Mouse (Mus musculus) midbrain, embryonic 16.5 days (tissue): Measurements from ENCODE around the gene Mecom. TPM values are rescaled to one million over a fixed set of nuclear protein-coding genes. Genes with fewer than 3 reads are reported as not detected.

Experiments
- ATAC-seq: fragments of 200-750 bp; cut with Nextera tagmentation; 2 replicates; pipeline ENCODE4 v1.8.0; 2017; ENCODE audit warnings: moderate TSS enrichment
- H3K27ac ChIP-seq: fragments of 300-500 bp; sonication (generic); 2 replicates; pipeline ENCODE4 v1.5.1; 2014; ENCODE audit warnings: mild to moderate bottlenecking, low read length, mixed read lengths
- H3K27me3 ChIP-seq: fragments of 300-500 bp; sonication (generic); 2 replicates; pipeline ENCODE4 v1.6.1; 2014; ENCODE audit warnings: low read depth, low read length, mixed read lengths; ENCODE audit not compliant: control insufficient read depth, insufficient read depth
- H3K36me3 ChIP-seq: fragments of 300-500 bp; sonication (generic); 2 replicates; pipeline ENCODE4 v1.6.1; 2014; ENCODE audit warnings: mild to moderate bottlenecking, low read length, moderate library complexity, mixed read lengths; ENCODE audit not compliant: control insufficient read depth, insufficient read depth
- H3K4me1 ChIP-seq: fragments of 300-500 bp; sonication (generic); 2 replicates; pipeline ENCODE4 v1.6.1; 2014; ENCODE audit warnings: mild to moderate bottlenecking, low read length, mixed read lengths; ENCODE audit not compliant: control insufficient read depth, insufficient read depth
- H3K4me2 ChIP-seq: fragments of 300-500 bp; sonication (generic); 2 replicates; pipeline ENCODE4 v1.6.1; 2014; ENCODE audit warnings: mild to moderate bottlenecking, low read length, mixed read lengths
- H3K4me3 ChIP-seq: fragments of 300-500 bp; sonication (generic); 2 replicates; pipeline ENCODE4 v1.5.1; 2014; ENCODE audit warnings: low read depth, mild to moderate bottlenecking, low read length, moderate library complexity, mixed read lengths
- H3K9ac ChIP-seq: fragments of 300-500 bp; sonication (generic); 2 replicates; pipeline ENCODE4 v1.6.1; 2014; ENCODE audit warnings: low read depth, low read length, mixed read lengths
- H3K9me3 ChIP-seq: fragments of 300-500 bp; sonication (generic); replicated peaks from 2 replicates; pipeline ENCODE4 v1.6.1; 2014; ENCODE audit warnings: mild to moderate bottlenecking, low read length, mixed read lengths; ENCODE audit not compliant: control insufficient read depth, poor library complexity, severe bottlenecking
- WGBS: fragments of 180-500 bp; shearing (Covaris S2); extraction: QIAGEN DNeasy Blood & Tissue Kit; methylation state at CpG from one replicate; pipeline ENCODE4 v1.1.7; 2014; 5-methylcytosine and 5-hydroxymethylcytosine counted together
- polyA plus RNA-seq: library from polyadenylated mRNA; unstranded; fragments of >200 nt; fragmentation: Nextera tagmentation; extraction: Ambion mirVana; gene quantifications from 2 replicates; pipeline ENCODE4 v1.2.1, GENCODE M21; 2015

Gene Mecom
- polyA plus RNA-seq, 1 experiment from 2014 or later, result 4.0 TPM

DNA sequence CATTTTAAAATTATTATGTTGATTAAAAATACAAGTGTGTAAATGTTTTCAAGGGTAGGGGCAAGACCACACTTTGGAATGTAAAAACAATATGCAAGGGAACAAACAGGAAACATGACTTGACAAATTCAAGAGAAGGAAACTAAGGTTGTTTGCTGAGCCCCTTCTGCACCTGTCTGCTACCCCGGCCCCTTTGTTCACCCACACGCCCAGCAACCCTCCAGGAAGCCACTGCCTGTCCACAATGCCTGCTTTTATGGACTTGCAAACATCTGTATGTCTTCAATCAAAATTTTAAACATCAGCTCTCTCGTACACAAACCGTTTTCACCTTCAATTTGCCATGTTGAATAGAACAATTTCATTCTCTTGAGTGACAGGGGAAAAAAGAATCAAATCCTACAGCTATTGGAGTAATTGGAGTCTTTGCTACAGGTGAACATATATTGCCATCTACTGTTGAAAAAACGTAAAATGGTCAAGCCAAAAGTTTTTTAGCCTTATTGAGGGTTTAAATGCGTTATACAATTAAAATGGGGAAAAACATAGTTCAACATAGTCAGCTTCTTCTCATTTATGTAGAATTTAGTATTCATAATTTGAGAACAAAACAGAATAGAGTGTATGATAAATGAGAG is 13.0 kb upstream of the Mecom start:
- no peaks in the 10 kb centered on the region for H3K9me3 ChIP-seq
- 55% methylated on average over 6 of the region's 6 CpGs for WGBS
- ATAC-seq, result no peak

DNA sequence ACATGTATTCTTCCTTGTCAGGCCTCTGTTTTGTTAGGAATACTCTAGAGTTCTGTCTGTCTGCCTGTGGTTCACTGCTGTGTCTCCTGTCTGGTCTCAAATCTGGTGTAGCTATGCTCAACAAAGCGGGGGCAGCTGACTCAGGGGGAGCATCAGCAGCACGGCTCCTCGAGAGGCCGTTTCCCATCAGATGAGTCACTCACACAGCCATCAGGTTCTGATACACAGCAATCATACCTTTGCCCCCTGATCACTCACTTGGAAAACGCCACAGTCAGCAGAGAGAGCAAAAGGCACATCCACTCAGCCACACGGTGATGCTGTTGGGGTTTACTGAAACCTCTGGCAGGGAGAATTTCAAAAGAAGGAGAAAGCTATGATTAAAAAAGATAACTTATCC is 5.9 kb upstream of the Mecom start:
- H3K36me3 ChIP-seq, result no peaks in the 10 kb centered on the region
- no peak overlapping the region for H3K4me3 ChIP-seq
- no peaks in the 10 kb centered on the region for H3K4me1 ChIP-seq
- no peaks in the 10 kb centered on the region for H3K27me3 ChIP-seq
- H3K27ac ChIP-seq, result no peak overlapping the region
- ATAC-seq, result no peak
- 53% methylated on average over 6 of the region's 6 CpGs for WGBS
- no peak overlapping the region for H3K4me2 ChIP-seq
- H3K9ac ChIP-seq, result no peak overlapping the region
- no peaks in the 10 kb centered on the region for H3K9me3 ChIP-seq

More for the DNA sequence above, 13.0 kb upstream of the Mecom start:
- Histone ChIP-seq H3K4me1 (no peaks in the 10 kb centered on the region), H3K36me3 (no peaks in the 10 kb centered on the region), H3K27me3 (no peaks in the 10 kb centered on the region), H3K27ac (no peak overlapping the region), H3K4me2 (no peak overlapping the region), H3K9ac (no peak overlapping the region), H3K4me3 (no peak overlapping the region)

DNA sequence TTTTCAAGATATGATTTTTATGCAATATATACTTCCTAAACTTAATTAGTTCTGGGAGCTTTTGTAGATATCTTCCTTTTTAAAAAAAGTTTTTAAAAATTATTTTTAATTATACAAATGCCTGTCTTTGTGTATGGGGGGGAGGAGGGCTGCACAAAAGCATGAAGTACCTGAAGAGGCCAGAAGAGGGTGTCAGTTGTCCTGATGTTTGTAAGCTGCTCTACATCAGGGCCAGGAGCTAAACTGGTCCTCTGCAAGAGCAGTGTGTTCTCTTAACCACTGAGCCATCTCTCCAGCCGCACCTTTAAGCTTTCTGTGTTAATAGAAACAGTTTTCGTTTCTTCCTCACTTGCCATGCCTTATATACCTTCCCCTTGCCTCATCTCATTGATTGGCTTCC is 2.4 kb upstream of the Mecom start:
- H3K9ac ChIP-seq, result no peak overlapping the region
- H3K4me1 ChIP-seq, result no peaks in the 10 kb centered on the region
- no peaks in the 10 kb centered on the region for H3K36me3 ChIP-seq
- H3K27me3 ChIP-seq, result no peaks in the 10 kb centered on the region
- no peak overlapping the region for H3K27ac ChIP-seq
- H3K4me3 ChIP-seq, result no peak overlapping the region
- H3K9me3 ChIP-seq, result no peaks in the 10 kb centered on the region
- no peak for ATAC-seq
- 60% methylated on average over 2 of the region's 2 CpGs for WGBS
- H3K4me2 ChIP-seq, result no peak overlapping the region

DNA sequence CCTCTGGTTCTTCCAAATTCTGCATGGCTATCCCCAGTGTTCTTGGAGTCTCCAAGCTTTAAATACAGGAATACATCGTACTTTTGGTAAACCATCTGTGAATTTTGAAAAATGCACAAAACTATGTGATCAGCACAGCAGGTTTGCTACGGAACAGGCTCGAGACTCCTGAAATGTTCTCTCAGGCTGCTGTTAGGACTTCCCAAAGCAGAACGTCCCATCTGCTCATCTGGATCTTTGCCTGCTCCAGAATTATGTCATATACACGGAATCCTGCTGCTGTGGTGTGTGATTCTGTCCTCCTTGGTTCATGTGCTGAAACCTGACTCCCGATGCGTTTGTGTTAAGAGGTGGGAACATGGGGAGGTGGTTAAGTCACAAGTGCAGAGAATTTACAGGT is 1.1 kb upstream of the Mecom start:
- Histone ChIP-seq H3K27me3 (no peaks in the 10 kb centered on the region), H3K36me3 (no peaks in the 10 kb centered on the region), H3K4me1 (no peaks in the 10 kb centered on the region), H3K4me2 (no peak overlapping the region), H3K9me3 (no peaks in the 10 kb centered on the region), H3K4me3 (no peak overlapping the region), H3K27ac (no peak overlapping the region), H3K9ac (no peak overlapping the region)
- 85% methylated on average over 7 of the region's 7 CpGs for WGBS
- ATAC-seq, result no peak

DNA sequence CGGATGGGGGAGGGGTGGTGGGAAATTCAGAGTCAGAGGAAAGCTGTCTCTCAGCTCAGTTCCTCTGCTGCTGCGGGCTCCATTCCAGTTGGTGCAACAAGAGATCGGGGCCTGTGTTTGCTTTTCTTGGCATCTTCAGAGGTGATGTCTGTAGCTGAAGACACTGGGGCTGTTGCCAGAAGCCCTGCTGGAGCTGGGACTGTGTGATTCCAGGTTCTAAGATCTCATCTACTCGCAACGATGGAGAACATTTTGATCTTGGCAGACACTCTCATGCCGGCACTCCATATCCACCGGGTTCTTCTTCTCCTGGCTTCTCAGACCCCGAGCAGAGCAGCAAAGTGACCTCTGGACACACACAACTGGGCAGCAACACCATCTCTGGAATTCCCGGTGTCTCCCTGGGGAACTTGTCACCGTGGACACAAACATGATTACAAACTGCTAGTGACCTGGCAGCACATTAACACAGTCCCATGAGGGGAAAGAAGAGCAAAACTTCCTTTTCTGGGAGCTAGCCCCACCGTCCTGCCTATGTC is 908 bp downstream of the Mecom start:
- Histone ChIP-seq H3K4me3 (no peak overlapping the region), H3K36me3 (no peaks in the 10 kb centered on the region), H3K4me2 (0 out of 2 replicates have a peak overlapping the region, but pooled peaks have one; percentile 1), H3K27me3 (no peaks in the 10 kb centered on the region), H3K27ac (no peak overlapping the region), H3K4me1 (no peaks in the 10 kb centered on the region), H3K9me3 (no peaks in the 10 kb centered on the region), H3K9ac (no peak overlapping the region)
- 71% methylated on average over 11 of the region's 11 CpGs for WGBS
- no peak for ATAC-seq

DNA sequence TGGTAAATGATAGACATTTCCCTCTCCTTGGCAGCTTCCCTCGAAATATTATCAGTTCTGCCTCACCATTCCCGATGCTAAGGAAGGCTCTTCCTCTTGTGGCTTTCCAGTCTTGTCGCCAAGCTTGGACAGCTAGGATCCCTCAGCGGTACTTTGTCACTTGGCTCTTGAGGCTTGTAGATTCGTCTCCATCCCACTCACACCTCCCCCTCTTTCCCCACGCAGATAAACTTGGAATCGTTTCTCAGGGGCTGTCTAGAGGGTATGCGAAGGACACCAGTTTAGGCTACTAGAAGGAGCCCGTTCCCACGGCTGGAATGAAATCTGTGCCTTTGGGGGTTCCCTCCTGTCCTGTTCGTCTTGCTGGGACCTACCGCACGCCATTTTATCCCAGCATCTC is 1.4 kb downstream of the Mecom start:
- 75% methylated on average over 13 of the region's 13 CpGs for whole genome bisulfite sequencing
- H3K9ac ChIP-seq, result no peak overlapping the region
- no peaks in the 10 kb centered on the region for H3K9me3 ChIP-seq
- ATAC-seq, result no peak
- no peaks in the 10 kb centered on the region for H3K4me1 ChIP-seq
- no peaks in the 10 kb centered on the region for H3K36me3 ChIP-seq
- H3K27me3 ChIP-seq, result no peaks in the 10 kb centered on the region
- no peak overlapping the region for H3K27ac ChIP-seq
- H3K4me2 ChIP-seq, result 0 out of 2 replicates have a peak overlapping the region, but pooled peaks have one; percentile 1
- no peak overlapping the region for H3K4me3 ChIP-seq

DNA sequence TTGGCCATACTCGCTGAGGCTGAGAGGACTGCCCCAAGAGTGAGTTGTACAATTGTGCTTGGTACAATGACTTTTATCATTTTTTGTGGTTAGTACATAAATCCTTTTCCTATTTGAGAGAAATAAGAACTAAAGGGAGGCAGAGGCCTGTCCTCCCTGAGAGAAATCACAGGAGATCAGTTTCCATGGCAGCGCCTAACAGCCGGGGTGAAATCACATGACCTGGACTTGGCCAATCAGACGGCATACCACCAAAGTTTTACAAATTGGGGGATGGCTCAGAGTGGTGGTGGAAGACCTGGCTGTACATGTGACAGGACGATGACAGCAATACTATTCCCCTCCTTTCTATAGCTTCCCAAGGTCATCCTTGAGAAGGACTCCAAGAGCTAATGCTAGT is 2.6 kb downstream of the Mecom start:
- Histone ChIP-seq H3K27ac (no peak overlapping the region), H3K9me3 (no peaks in the 10 kb centered on the region), H3K36me3 (no peaks in the 10 kb centered on the region), H3K4me2 (no peak overlapping the region), H3K4me1 (no peaks in the 10 kb centered on the region), H3K4me3 (no peak overlapping the region), H3K27me3 (no peaks in the 10 kb centered on the region), H3K9ac (no peak overlapping the region)
- ATAC-seq, result no peak
- 73% methylated on average over 5 of the region's 5 CpGs for WGBS

DNA sequence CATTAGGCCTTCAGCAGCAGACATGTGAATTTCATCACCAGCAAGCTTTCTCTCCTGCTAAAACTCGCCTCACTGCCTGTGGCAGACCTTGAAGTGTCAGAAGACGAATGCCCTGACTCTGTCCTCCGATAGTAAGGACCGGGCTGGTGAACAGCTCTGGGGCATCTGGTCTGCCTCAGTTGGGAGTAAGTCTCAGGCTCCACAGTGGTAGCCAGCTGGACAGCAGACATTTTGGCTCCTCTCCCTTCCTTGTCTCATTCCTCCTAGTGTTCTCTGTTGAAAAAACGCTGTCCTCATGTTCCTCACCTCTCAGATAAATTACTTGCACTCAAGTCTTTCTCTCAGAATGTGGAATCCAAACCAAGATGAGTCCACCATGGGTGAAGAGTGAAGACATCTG is 3.5 kb downstream of the Mecom start:
- Histone ChIP-seq H3K9ac (no peak overlapping the region), H3K36me3 (no peaks in the 10 kb centered on the region), H3K9me3 (no peaks in the 10 kb centered on the region), H3K4me3 (no peak overlapping the region), H3K27me3 (no peaks in the 10 kb centered on the region), H3K27ac (no peak overlapping the region), H3K4me1 (no peaks in the 10 kb centered on the region), H3K4me2 (no peak overlapping the region)
- no peak for ATAC-seq
- 83% methylated on average over 5 of the region's 5 CpGs for WGBS

DNA sequence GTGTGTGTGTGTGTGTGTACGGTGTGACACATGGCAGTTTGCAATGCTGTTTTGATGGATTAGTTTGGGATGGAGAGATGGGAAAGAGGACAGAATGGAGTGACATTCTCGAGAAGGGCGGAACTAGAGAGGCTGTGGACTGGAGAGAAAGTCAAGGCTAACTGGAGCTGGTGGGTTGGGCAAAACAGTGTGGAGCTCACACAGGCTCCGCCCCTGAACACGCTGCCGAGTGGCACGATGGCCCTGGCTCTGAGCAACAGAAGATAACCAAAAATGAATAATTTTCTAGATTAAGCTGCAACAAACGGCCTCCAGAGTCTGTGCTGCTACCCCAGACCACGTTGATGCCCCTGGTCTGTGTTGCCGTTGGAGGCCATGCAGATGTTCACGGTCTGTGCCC is 12.0 kb downstream of the Mecom start:
- Histone ChIP-seq H3K4me1 (no peaks in the 10 kb centered on the region), H3K4me3 (no peak overlapping the region), H3K9me3 (no peaks in the 10 kb centered on the region), H3K9ac (no peak overlapping the region), H3K36me3 (no peaks in the 10 kb centered on the region), H3K27ac (no peak overlapping the region), H3K27me3 (no peaks in the 10 kb centered on the region), H3K4me2 (no peak overlapping the region)
- no peak for ATAC-seq
- WGBS, result 82% methylated on average over 11 of the region's 11 CpGs
